Mouse (Mus musculus) small intestine, adult 2 months (tissue): ENCODE data around the gene Inpp5a.

ENCODE experiments used
- CTCF ChIP-seq: fragments of 200-500 bp; IDR thresholded peaks from 2 replicates; pipeline ENCODE4 v1.5.1; 2012; ENCODE audit warnings: low read depth, mild to moderate bottlenecking, control low read depth, inconsistent platforms, low read length, moderate library complexity, mixed read lengths; ENCODE audit not compliant: insufficient replicate concordance, insufficient read length; ENCODE audit errors: extremely low read depth
- POLR2A ChIP-seq: fragments of 200-500 bp; IDR thresholded peaks from 2 replicates; pipeline ENCODE4 v1.6.1; 2012; ENCODE audit warnings: low read depth, mild to moderate bottlenecking, control low read depth, inconsistent platforms, low read length, moderate library complexity

- TF ChIP-seq CTCF (no peak), POLR2A (no peak)
Observed at GRCm38 (mm10) chr7:139415616-139416225, 26.8 kb downstream of the Inpp5a start.
